Mouse (Mus musculus): ENCODE measurements around the gene Nudt1. TPM values are rescaled to one million over a fixed set of nuclear protein-coding genes. Genes with fewer than 3 reads are reported as not detected.

Gene Nudt1
- polyA plus RNA-seq, 1 experiment from 2014 or later = 32.1 TPM

- WGBS = 93% methylated on average over 3 of the region's 3 CpGs
These were observed 4.7 kb upstream of the Nudt1 start for GRCm38 (mm10) chr5:140316716-140317115.

GRCm38 (mm10) chr5:140321756-140322575 lies 510 bp downstream of the Nudt1 start:
- peak overlapping the region; percentile 83 for H3K4me2 ChIP-seq (replicated peaks)
- WGBS = 1% methylated on average over 17 of the region's 17 CpGs
- peak; percentile 29 for ATAC-seq (ENCODE audit: low FRiP score)

More at GRCm38 (mm10) chr5:140316716-140317115, 4.7 kb upstream of the Nudt1 start:
- Histone ChIP-seq H3K4me1 (peaks cover 13% of the 10 kb centered on the region), H3K27me3 (no peaks in the 10 kb centered on the region), H3K9me3 (replicated peaks) (no peaks in the 10 kb centered on the region), H3K36me3 (peaks cover 24% of the 10 kb centered on the region), H3K27ac (no peak overlapping the region), H3K9ac (no peak overlapping the region), H3K4me3 (no peak overlapping the region), H3K4me2 (replicated peaks) (no peak overlapping the region)
- ATAC-seq (ENCODE audit: low FRiP score) = no peak

DNA sequence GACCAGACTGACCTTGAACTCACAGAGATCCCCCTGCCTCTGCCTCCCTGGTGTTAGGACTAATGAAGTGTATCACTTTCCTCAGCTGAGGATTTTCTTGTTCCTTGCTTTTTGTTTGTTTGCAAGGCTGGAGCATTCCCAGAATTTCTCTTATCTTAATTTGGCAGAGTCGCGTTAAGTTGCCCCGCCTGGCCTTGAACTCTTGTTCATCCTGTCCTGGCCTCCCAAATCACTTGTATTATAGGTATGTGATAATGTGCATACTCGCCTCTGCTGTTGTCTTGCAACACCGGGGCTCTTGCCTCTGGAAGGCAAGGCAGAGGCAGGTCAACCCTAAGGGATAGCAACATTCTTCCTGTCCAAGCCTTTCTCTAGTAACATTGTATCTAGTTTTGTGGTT lies 2.6 kb downstream of the Nudt1 start:
- Histone ChIP-seq H3K4me1 (peaks cover 13% of the 10 kb centered on the region), H3K27me3 (no peaks in the 10 kb centered on the region), H3K27ac (no peak overlapping the region), H3K36me3 (peaks cover 28% of the 10 kb centered on the region), H3K9ac (no peak overlapping the region), H3K4me3 (no peak overlapping the region), H3K4me2 (replicated peaks) (no peak overlapping the region), H3K9me3 (replicated peaks) (no peaks in the 10 kb centered on the region)
- 97% methylated on average over 5 of the region's 5 CpGs for WGBS
- ATAC-seq (ENCODE audit: low FRiP score) = no peak

More at GRCm38 (mm10) chr5:140321756-140322575, 510 bp downstream of the Nudt1 start:
- Histone ChIP-seq H3K27me3 (no peaks in the 10 kb centered on the region), H3K36me3 (peaks cover 14% of the 10 kb centered on the region; the same call in 1 of the 2 replicates), H3K9me3 (replicated peaks) (no peaks in the 10 kb centered on the region), H3K27ac (peak overlapping the region; percentile 83), H3K9ac (peak overlapping the region; percentile 95), H3K4me1 (peaks cover 13% of the 10 kb centered on the region), H3K4me3 (peak overlapping the region; percentile 80)

- Histone ChIP-seq H3K27me3 (no peaks in the 10 kb centered on the region), H3K36me3 (peaks cover 23% of the 10 kb centered on the region), H3K27ac (peak within 1 kb of the TSS; percentile 81), H3K9ac (peak within 1 kb of the TSS; percentile 80), H3K4me2 (replicated peaks) (peak within 1 kb of the TSS; percentile 86), H3K4me3 (peak within 1 kb of the TSS; percentile 71), H3K9me3 (replicated peaks) (no peaks in the 10 kb centered on the region), H3K4me1 (peaks cover 18% of the 10 kb centered on the region)
- ATAC-seq (ENCODE audit: low FRiP score) = peak; percentile 71
- WGBS = under 1% methylated on average over 39 of the region's 39 CpGs
These were observed 10.4 kb downstream of the Nudt1 start, which contains the start of gene Mrm2 for GRCm38 (mm10) chr5:140331615-140332512. Gene Mrm2 (minus strand): TSS chr5:140331898.

- Histone ChIP-seq H3K4me1 (peaks cover 18% of the 10 kb centered on the region), H3K4me3 (0 out of 2 replicates have a peak overlapping the region, but pooled peaks have one; percentile 71), H3K9me3 (replicated peaks) (no peaks in the 10 kb centered on the region), H3K27me3 (no peaks in the 10 kb centered on the region), H3K9ac (no peak overlapping the region), H3K36me3 (peaks cover 19% of the 10 kb centered on the region), H3K27ac (no peak overlapping the region), H3K4me2 (replicated peaks) (peak overlapping the region; percentile 86; the same call in 1 of the 2 replicates)
- WGBS = 63% methylated on average over 4 of the region's 4 CpGs
- no peak for ATAC-seq (ENCODE audit: low FRiP score)
These were observed 11.1 kb downstream of the Nudt1 start for GRCm38 (mm10) chr5:140332519-140332918.

- Histone ChIP-seq H3K4me2 (replicated peaks) (no peak overlapping the region), H3K27ac (no peak overlapping the region), H3K4me1 (peaks cover 18% of the 10 kb centered on the region), H3K4me3 (no peak overlapping the region), H3K36me3 (peaks cover 18% of the 10 kb centered on the region), H3K27me3 (no peaks in the 10 kb centered on the region), H3K9me3 (replicated peaks) (no peaks in the 10 kb centered on the region), H3K9ac (no peak overlapping the region)
- ATAC-seq (ENCODE audit: low FRiP score) = no peak
- 28% methylated on average over 2 of the region's 2 CpGs for WGBS
These were observed 12.2 kb downstream of the Nudt1 start for GRCm38 (mm10) chr5:140333631-140334030.

GRCm38 (mm10) chr5:140336680-140337079 lies 15.2 kb downstream of the Nudt1 start:
- Histone ChIP-seq H3K36me3 (peaks cover 40% of the 10 kb centered on the region), H3K27ac (no peak overlapping the region), H3K4me3 (no peak overlapping the region), H3K9me3 (replicated peaks) (no peaks in the 10 kb centered on the region), H3K4me1 (0 out of 2 replicates have a peak, but pooled peaks cover 4% of the 10 kb centered on the region), H3K4me2 (replicated peaks) (no peak overlapping the region), H3K27me3 (no peaks in the 10 kb centered on the region), H3K9ac (no peak overlapping the region)
- 85% methylated on average over 1 of the region's 1 CpGs for WGBS
- ATAC-seq (ENCODE audit: low FRiP score) = no peak

DNA sequence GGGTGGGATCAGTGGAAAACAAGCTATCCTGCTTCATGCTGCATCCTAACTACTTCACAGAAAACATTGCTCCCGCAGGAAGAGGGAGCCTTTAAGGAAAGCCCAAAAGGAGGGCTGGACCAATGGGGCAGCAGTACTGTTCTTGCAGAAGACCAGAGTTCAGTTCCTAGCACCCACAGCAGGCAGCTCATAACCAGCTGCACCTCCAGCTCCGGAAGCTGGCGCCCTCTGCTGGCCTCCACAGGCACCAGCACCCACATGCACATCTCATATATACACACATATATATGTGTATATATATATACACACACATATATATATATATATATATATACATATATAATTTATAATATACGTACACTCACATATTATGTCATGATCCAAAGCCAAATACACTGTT lies 17.3 kb downstream of the Nudt1 start:
- no peaks in the 10 kb centered on the region for H3K4me1 ChIP-seq
- no peaks in the 10 kb centered on the region for H3K9me3 ChIP-seq (replicated peaks)
- H3K4me3 ChIP-seq = no peak overlapping the region
- H3K36me3 ChIP-seq = peaks cover 45% of the 10 kb centered on the region
- H3K27me3 ChIP-seq = no peaks in the 10 kb centered on the region
- WGBS = 98% methylated on average over 4 of the region's 4 CpGs
- H3K9ac ChIP-seq = no peak overlapping the region
- no peak overlapping the region for H3K4me2 ChIP-seq (replicated peaks)
- ATAC-seq (ENCODE audit: low FRiP score) = no peak
- no peak overlapping the region for H3K27ac ChIP-seq

GRCm38 (mm10) chr5:140339836-140340235 lies 18.4 kb downstream of the Nudt1 start:
- Histone ChIP-seq H3K9me3 (replicated peaks) (no peaks in the 10 kb centered on the region), H3K4me3 (no peak overlapping the region), H3K27ac (no peak overlapping the region), H3K9ac (no peak overlapping the region), H3K27me3 (no peaks in the 10 kb centered on the region), H3K4me1 (no peaks in the 10 kb centered on the region), H3K36me3 (peaks cover 56% of the 10 kb centered on the region), H3K4me2 (replicated peaks) (no peak overlapping the region)
- no peak for ATAC-seq (ENCODE audit: low FRiP score)
- 90% methylated on average over 3 of the region's 3 CpGs for WGBS

GRCm38 (mm10) chr5:140342880-140343279 lies 21.4 kb downstream of the Nudt1 start:
- Histone ChIP-seq H3K27ac (no peak overlapping the region), H3K27me3 (no peaks in the 10 kb centered on the region), H3K9ac (no peak overlapping the region), H3K4me3 (no peak overlapping the region), H3K36me3 (peaks cover 60% of the 10 kb centered on the region), H3K4me2 (replicated peaks) (no peak overlapping the region), H3K4me1 (no peaks in the 10 kb centered on the region), H3K9me3 (replicated peaks) (no peaks in the 10 kb centered on the region)
- no peak for ATAC-seq (ENCODE audit: low FRiP score)
- WGBS = 86% methylated on average over 4 of the region's 4 CpGs

GRCm38 (mm10) chr5:140345244-140345643 lies 23.8 kb downstream of the Nudt1 start:
- H3K4me1 ChIP-seq = no peaks in the 10 kb centered on the region
- no peaks in the 10 kb centered on the region for H3K27me3 ChIP-seq
- H3K27ac ChIP-seq = no peak overlapping the region
- H3K4me2 ChIP-seq (replicated peaks) = no peak overlapping the region
- H3K36me3 ChIP-seq = peaks cover 37% of the 10 kb centered on the region
- H3K4me3 ChIP-seq = no peak overlapping the region
- WGBS = 94% methylated on average over 4 of the region's 4 CpGs
- ATAC-seq (ENCODE audit: low FRiP score) = no peak
- no peaks in the 10 kb centered on the region for H3K9me3 ChIP-seq (replicated peaks)
- H3K9ac ChIP-seq = no peak overlapping the region

- H3K27me3 ChIP-seq = no peaks in the 10 kb centered on the region
- H3K4me1 ChIP-seq = no peaks in the 10 kb centered on the region
- peaks cover 35% of the 10 kb centered on the region for H3K36me3 ChIP-seq
- H3K9me3 ChIP-seq (replicated peaks) = no peaks in the 10 kb centered on the region
- ATAC-seq (ENCODE audit: low FRiP score) = no peak
- WGBS = 71% methylated on average over 1 of the region's 1 CpGs
- no peak overlapping the region for H3K9ac ChIP-seq
- H3K4me3 ChIP-seq = no peak overlapping the region
- H3K27ac ChIP-seq = no peak overlapping the region
- no peak overlapping the region for H3K4me2 ChIP-seq (replicated peaks)
These were observed 24.6 kb downstream of the Nudt1 start for GRCm38 (mm10) chr5:140346050-140346449.
